Mouse (Mus musculus) limb, embryonic 14.5 days (tissue): ENCODE measurements around the gene Frmd4b. TPM values are rescaled to one million over a fixed set of nuclear protein-coding genes. Genes with fewer than 3 reads are reported as not detected.
"Not testable (repeated sequence)": the region's sequence is repeated elsewhere in the genome, so short reads cannot be mapped to it uniquely, and the experiment has no call there.

ENCODE experiments used
- ATAC-seq: fragments of 200-750 bp; cut with Nextera tagmentation; 2 replicates; pipeline ENCODE4 v1.8.0; 2017; ENCODE audit warnings: low read depth, moderate number of reproducible peaks, moderate TSS enrichment; ENCODE audit not compliant: low FRiP score
- DNase-seq: peaks from one replicate; pipeline ENCODE4 v3.0.0-alpha.2; 2015; ENCODE audit warnings: low spot score
- H3K27ac ChIP-seq: fragments of 300-500 bp; sonication (generic); replicated peaks from 2 replicates; pipeline ENCODE4 v1.5.1; 2014; ENCODE audit warnings: low read depth, mild to moderate bottlenecking, low read length, moderate library complexity, mixed read lengths
- H3K27me3 ChIP-seq: fragments of 300-500 bp; sonication (generic); 2 replicates; pipeline ENCODE4 v1.6.1; 2014; ENCODE audit warnings: low read length, mixed read lengths; ENCODE audit not compliant: control insufficient read depth, insufficient read depth
- H3K36me3 ChIP-seq: fragments of 300-500 bp; sonication (generic); 2 replicates; pipeline ENCODE4 v1.6.1; 2014; ENCODE audit warnings: mild to moderate bottlenecking, low read length, moderate library complexity, mixed read lengths; ENCODE audit not compliant: control insufficient read depth, insufficient read depth
- H3K4me1 ChIP-seq: fragments of 300-500 bp; sonication (generic); 2 replicates; pipeline ENCODE4 v1.6.1; 2014; ENCODE audit warnings: antibody characterized with exemption, low read length, mixed read lengths; ENCODE audit not compliant: control insufficient read depth, insufficient read depth
- H3K4me2 ChIP-seq: fragments of 300-500 bp; sonication (generic); replicated peaks from 2 replicates; pipeline ENCODE4 v1.6.1; 2014; ENCODE audit warnings: low read depth, mild to moderate bottlenecking, low read length, moderate library complexity; ENCODE audit not compliant: severe bottlenecking
- H3K4me3 ChIP-seq: fragments of 300-500 bp; sonication (generic); replicated peaks from 2 replicates; pipeline ENCODE4 v1.5.1; 2014; ENCODE audit warnings: low read length
- H3K9ac ChIP-seq: fragments of 300-500 bp; sonication (generic); 2 replicates; pipeline ENCODE4 v1.6.1; 2014; ENCODE audit warnings: mild to moderate bottlenecking, low read depth, low read length, moderate library complexity; ENCODE audit not compliant: severe bottlenecking
- H3K9me3 ChIP-seq: fragments of 300-500 bp; sonication (generic); 2 replicates; pipeline ENCODE4 v1.6.1; 2016; ENCODE audit warnings: low read length; ENCODE audit not compliant: control insufficient read depth
- POLR2A ChIP-seq: fragments of 200-500 bp; IDR thresholded peaks from 2 replicates; pipeline ENCODE4 v1.8.0; 2012; ENCODE audit warnings: inconsistent platforms, mild to moderate bottlenecking, moderate library complexity, borderline replicate concordance; ENCODE audit not compliant: insufficient read depth, insufficient read length; ENCODE audit errors: extremely low read depth
- WGBS: fragments of 180-500 bp; shearing (Covaris S2); extraction: QIAGEN DNeasy Blood & Tissue Kit; methylation state at CpG from one replicate; pipeline ENCODE4 v1.1.7; 2014; 5-methylcytosine and 5-hydroxymethylcytosine counted together
- polyA plus RNA-seq, 2 experiments: library from polyadenylated mRNA; depleted of rRNA in 1 of 2; stranded (reverse) in 1 of 2; unstranded in 1 of 2; fragments of >200 nt; fragmentation: Nextera tagmentation in 1 of 2; extraction: Ambion mirVana in 1 of 2; gene quantifications; 2 replicates each; pipeline versions ENCODE4 v1.2.1 to v1.2.3; 2012 to 2014

Gene Frmd4b
- polyA plus RNA-seq, 2 experiments = 13.9 to 14.1 TPM

GRCm38 (mm10) chr6:97384918-97385317 is 232.4 kb downstream of the Frmd4b start:
- no peaks in the 10 kb centered on the region for H3K4me1 ChIP-seq
- no peaks in the 10 kb centered on the region for H3K27me3 ChIP-seq
- TF ChIP-seq POLR2A = no peak
- DNase-seq = no peak
- no peak overlapping the region for H3K9ac ChIP-seq
- no peaks in the 10 kb centered on the region for H3K9me3 ChIP-seq
- H3K4me3 ChIP-seq = no peak overlapping the region
- no peaks in the 10 kb centered on the region for H3K36me3 ChIP-seq
- H3K4me2 ChIP-seq = no peak overlapping the region
- H3K27ac ChIP-seq = no peak overlapping the region
- ATAC-seq = no peak
- WGBS = 80% methylated on average over 5 of the region's 5 CpGs

GRCm38 (mm10) chr6:97381275-97381674 is 236.1 kb downstream of the Frmd4b start:
- WGBS = 74% methylated on average over 4 of the region's 4 CpGs

GRCm38 (mm10) chr6:97370947-97371346 is 246.4 kb downstream of the Frmd4b start:
- DNase-seq (no peak), ATAC-seq (no peak)
- H3K4me3 ChIP-seq = no peak overlapping the region
- H3K9ac ChIP-seq = no peak overlapping the region
- TF ChIP-seq POLR2A = no peak
- no peaks in the 10 kb centered on the region for H3K36me3 ChIP-seq
- H3K27me3 ChIP-seq = no peaks in the 10 kb centered on the region
- no peak overlapping the region for H3K4me2 ChIP-seq
- H3K9me3 ChIP-seq = no peaks in the 10 kb centered on the region
- H3K27ac ChIP-seq = no peak overlapping the region
- 48% methylated on average over 2 of the region's 2 CpGs for WGBS
- no peaks in the 10 kb centered on the region for H3K4me1 ChIP-seq

More at GRCm38 (mm10) chr6:97381275-97381674, 236.1 kb downstream of the Frmd4b start:
- Histone ChIP-seq H3K4me3 (no peak overlapping the region), H3K27me3 (no peaks in the 10 kb centered on the region), H3K27ac (no peak overlapping the region), H3K9me3 (no peaks in the 10 kb centered on the region), H3K36me3 (no peaks in the 10 kb centered on the region), H3K4me1 (no peaks in the 10 kb centered on the region), H3K4me2 (no peak overlapping the region), H3K9ac (no peak overlapping the region)
- ATAC-seq (no peak), DNase-seq (no peak)
- no peak for TF ChIP-seq POLR2A

- Histone ChIP-seq H3K4me2 (no peak overlapping the region), H3K36me3 (no peaks in the 10 kb centered on the region), H3K27ac (no peak overlapping the region), H3K4me1 (no peaks in the 10 kb centered on the region), H3K27me3 (no peaks in the 10 kb centered on the region), H3K9ac (no peak overlapping the region), H3K9me3 (no peaks in the 10 kb centered on the region), H3K4me3 (no peak overlapping the region)
- 56% methylated on average over 1 of the region's 1 CpGs for WGBS
- no peak for ATAC-seq
- no peak for TF ChIP-seq POLR2A
- DNase-seq = no peak
Measured at GRCm38 (mm10) chr6:97370460-97370859, 246.9 kb downstream of the Frmd4b start.

- DNase-seq (no peak), ATAC-seq (no peak)
- no peak overlapping the region for H3K4me2 ChIP-seq
- TF ChIP-seq POLR2A = no peak
- H3K9me3 ChIP-seq = no peaks in the 10 kb centered on the region
- no peak overlapping the region for H3K27ac ChIP-seq
- H3K27me3 ChIP-seq = no peaks in the 10 kb centered on the region
- 80% methylated on average over 2 of the region's 2 CpGs for WGBS
- no peaks in the 10 kb centered on the region for H3K36me3 ChIP-seq
- H3K9ac ChIP-seq = no peak overlapping the region
- H3K4me3 ChIP-seq = no peak overlapping the region
- H3K4me1 ChIP-seq = no peaks in the 10 kb centered on the region
Measured at GRCm38 (mm10) chr6:97363846-97364245, 253.5 kb downstream of the Frmd4b start.

- 86% methylated on average over 3 of the region's 4 CpGs for WGBS
- not testable (repeated sequence) for H3K9ac ChIP-seq, H3K4me3 ChIP-seq, H3K27me3 ChIP-seq, H3K27ac ChIP-seq, H3K36me3 ChIP-seq, DNase-seq, H3K9me3 ChIP-seq, H3K4me2 ChIP-seq, ATAC-seq
- H3K4me1 ChIP-seq = peaks cover 13% of the 10 kb centered on the region
Measured at GRCm38 (mm10) chr6:97357606-97358005, 259.7 kb downstream of the Frmd4b start.
